Mouse (Mus musculus): Measurements from ENCODE around the gene B430218F22Rik. TPM values are rescaled to one million over a fixed set of nuclear protein-coding genes. Genes with fewer than 3 reads are reported as not detected.

The B430218F22Rik gene
- polyA plus RNA-seq (2012; rRNA removed): 0.25 and 0.34 TPM in 2 replicates

DNA sequence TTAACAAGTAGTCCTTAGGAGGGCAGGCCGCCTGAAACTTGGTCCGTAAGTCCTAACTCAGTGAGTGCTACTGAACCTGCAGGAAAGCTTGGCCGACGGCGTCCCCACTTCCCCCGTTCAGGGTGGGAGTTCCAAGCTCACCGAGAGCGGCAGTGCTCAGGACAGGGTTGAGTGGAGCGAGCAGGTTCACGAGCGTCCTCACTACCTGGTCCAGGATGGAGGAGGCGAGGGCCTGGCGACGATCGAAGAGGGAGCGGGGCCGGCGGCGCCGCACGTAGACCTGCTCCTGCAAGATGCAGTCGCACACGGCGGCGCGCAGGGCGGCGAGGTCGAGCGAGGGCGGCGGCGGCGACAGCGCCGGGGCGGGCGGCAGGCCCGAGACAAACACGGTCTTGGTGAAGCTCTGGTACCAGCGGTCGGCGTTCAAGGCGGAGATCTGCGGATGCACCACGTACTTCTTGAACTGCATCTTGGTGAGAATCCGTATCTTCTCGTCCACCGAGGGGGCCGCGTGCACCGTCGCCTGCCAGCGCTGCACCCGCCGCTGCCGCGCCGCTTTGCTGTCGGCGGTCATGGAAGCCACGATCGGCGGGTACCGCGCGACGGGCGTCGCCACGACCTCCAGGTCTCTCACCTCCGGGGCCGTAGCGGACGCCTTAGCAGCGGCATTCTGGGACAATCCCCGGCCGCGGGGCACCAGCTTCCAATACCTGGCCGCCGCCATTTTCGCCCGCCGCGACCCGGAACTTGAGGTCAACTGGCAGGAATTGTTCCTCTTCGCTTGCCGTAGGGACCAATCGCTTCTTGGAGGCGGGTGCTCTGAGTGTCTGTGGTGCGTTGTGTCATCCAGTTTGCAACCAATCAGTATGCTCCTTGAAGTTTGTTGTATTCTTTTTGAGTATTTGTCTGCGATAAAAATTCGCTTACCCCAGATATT lies at the start of gene B430218F22Rik, which contains the start of gene Mrps30:
TSS of gene B430218F22Rik (plus strand) at position 120 of the 937 bp plus-strand sequence.
TSS of gene Mrps30 (minus strand) at position 742 of the 937 bp plus-strand sequence.

Other genes with a start within 250 kb of the B430218F22Rik start
- 17.5 and 18.4 TPM in 2 replicates for gene Mrps30, start 622 bp downstream of the B430218F22Rik start, polyA plus RNA-seq (2012; rRNA removed)